Mouse (Mus musculus): ENCODE measurements around the gene Nle1. TPM values are rescaled to one million over a fixed set of nuclear protein-coding genes. Genes with fewer than 3 reads are reported as not detected.

Nle1 gene
- total and polyA plus RNA-seq, 3 experiments: 97.3 to 103 TPM; not detected in 1

DNA sequence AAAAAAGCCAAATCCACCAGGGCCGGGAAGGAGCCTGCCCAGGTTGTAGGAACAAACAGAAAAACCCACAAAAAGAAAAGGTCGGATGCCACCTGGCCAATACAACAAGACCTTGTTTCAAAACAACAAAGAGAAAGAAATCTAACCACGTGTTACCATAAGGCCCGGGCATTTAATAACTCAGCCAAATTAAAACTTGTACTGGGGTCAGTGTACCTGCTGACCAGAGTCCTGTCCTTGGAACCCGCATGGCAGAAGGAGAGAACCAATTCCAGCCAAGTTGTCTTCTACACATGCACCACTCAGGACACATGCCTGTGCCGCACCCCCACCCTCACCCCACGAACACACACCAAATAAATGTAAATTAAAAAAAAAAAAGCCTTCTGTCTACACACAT is 55.3 kb downstream of the Nle1 start:
- Histone ChIP-seq H3K27ac (ENCODE audit: control insufficient read depth, low read depth, low read length) (no peak overlapping the region), H3K79me2 (ENCODE audit: control insufficient read depth, insufficient read depth, low read length, poor library complexity) (no peaks in the 10 kb centered on the region; the same call in 1 of the 2 replicates), H3K4me1 (ENCODE audit: control insufficient read depth in 1 of 2, insufficient read depth in 2 of 2, low read length in 2 of 2) (peaks cover 5 to 13% of the 10 kb centered on the region in 2 experiments; a peak in 3 of 4 replicates), H3K27me3 (ENCODE audit: control insufficient read depth in 1 of 2, insufficient read depth in 2 of 2, low read length in 2 of 2) (no peaks in the 10 kb centered on the region), H3K36me3 (ENCODE audit: control insufficient read depth in 1 of 2, insufficient read depth in 2 of 2, low read length in 2 of 2) (peaks cover 0 to 15% of the 10 kb centered on the region in 2 experiments; a peak in 2 of 4 replicates), H3K4me3 (ENCODE audit: control insufficient read depth in 1 of 2, insufficient read depth in 1 of 2, low read depth in 2 of 2, low read length in 2 of 2) (no peak overlapping the region), H3K9ac (ENCODE audit: control insufficient read depth, low read depth, low read length, poor library complexity, severe bottlenecking) (no peak overlapping the region), H3K9me3 (replicated peaks; ENCODE audit: insufficient read depth, low read length) (no peaks in the 10 kb centered on the region)
- no peak for DNase-seq (ENCODE audit: low read depth, low spot score)
- TF ChIP-seq NRF1 (IDR thresholded peaks at IDR 0.05; ENCODE audit: insufficient read depth, low read depth, low read length, poor library complexity, severe bottlenecking): no peak
- TF ChIP-seq USF2 (IDR thresholded peaks at IDR 0.05; ENCODE audit: borderline replicate concordance in 1 of 2, insufficient read depth in 1 of 2, low read depth in 1 of 2, low read length in 2 of 2): no peak
- no peak for TF ChIP-seq ETS1 (IDR thresholded peaks at IDR 0.05; ENCODE audit: low read depth, low read length)
- no peak for TF ChIP-seq UBTF (IDR thresholded peaks at IDR 0.05; ENCODE audit: borderline replicate concordance, insufficient read depth, low read depth, low read length)
- no peak for TF ChIP-seq ZMIZ1 (IDR thresholded peaks at IDR 0.05; ENCODE audit: low read depth, low read length)
- TF ChIP-seq JUND (IDR thresholded peaks at IDR 0.05; ENCODE audit: low read depth, low read length): no peak
- TF ChIP-seq NELFE (IDR thresholded peaks at IDR 0.05; ENCODE audit: low read depth, low read length): no peak

- Histone ChIP-seq H3K9ac (ENCODE audit: control insufficient read depth, low read depth, low read length, poor library complexity, severe bottlenecking) (no peak overlapping the region), H3K79me2 (ENCODE audit: control insufficient read depth, insufficient read depth, low read length, poor library complexity) (no peaks in the 10 kb centered on the region; the same call in 1 of the 2 replicates), H3K9me3 (replicated peaks; ENCODE audit: insufficient read depth, low read length) (no peaks in the 10 kb centered on the region), H3K36me3 (ENCODE audit: control insufficient read depth in 1 of 2, insufficient read depth in 2 of 2, low read length in 2 of 2) (peaks cover 0 to 17% of the 10 kb centered on the region in 2 experiments; a peak in 2 of 4 replicates), H3K27ac (ENCODE audit: control insufficient read depth, low read depth, low read length) (no peak overlapping the region), H3K4me1 (ENCODE audit: control insufficient read depth in 1 of 2, insufficient read depth in 2 of 2, low read length in 2 of 2) (peaks cover 7 to 15% of the 10 kb centered on the region in 2 experiments; a peak in 3 of 4 replicates), H3K27me3 (ENCODE audit: control insufficient read depth in 1 of 2, insufficient read depth in 2 of 2, low read length in 2 of 2) (no peaks in the 10 kb centered on the region), H3K4me3 (ENCODE audit: control insufficient read depth in 1 of 2, insufficient read depth in 1 of 2, low read depth in 2 of 2, low read length in 2 of 2) (no peak overlapping the region)
- TF ChIP-seq MEF2A (IDR thresholded peaks at IDR 0.05; ENCODE audit: extremely low read depth, insufficient replicate concordance, low read depth, low read length, poor library complexity, severe bottlenecking): no peak
- no peak for TF ChIP-seq E2F4 (IDR thresholded peaks at IDR 0.05; ENCODE audit: borderline replicate concordance, low read depth, low read length)
- no peak for TF ChIP-seq MAZ (IDR thresholded peaks at IDR 0.05; ENCODE audit: low read depth, low read length)
- no peak for TF ChIP-seq POLR2AphosphoS5 (IDR thresholded peaks at IDR 0.05; ENCODE audit: borderline replicate concordance, low read depth, low read length)
- TF ChIP-seq GABPA (IDR thresholded peaks at IDR 0.05; ENCODE audit: low read depth, low read length): no peak
- DNase-seq (ENCODE audit: low read depth, low spot score): no peak
These were observed 55.7 kb downstream of the Nle1 start for GRCm38 (mm10) chr11:82852540-82852939.

GRCm38 (mm10) chr11:82852115-82852514 is 56.1 kb downstream of the Nle1 start:
- no peaks in the 10 kb centered on the region; the same call in 1 of the 2 replicates for H3K79me2 ChIP-seq (ENCODE audit: control insufficient read depth, insufficient read depth, low read length, poor library complexity)
- no peaks in the 10 kb centered on the region for H3K27me3 ChIP-seq (ENCODE audit: control insufficient read depth in 1 of 2, insufficient read depth in 2 of 2, low read length in 2 of 2)
- no peak overlapping the region for H3K27ac ChIP-seq (ENCODE audit: control insufficient read depth, low read depth, low read length)
- peaks cover 0 to 21% of the 10 kb centered on the region in 2 experiments; a peak in 2 of 4 replicates for H3K36me3 ChIP-seq (ENCODE audit: control insufficient read depth in 1 of 2, insufficient read depth in 2 of 2, low read length in 2 of 2)
- peaks cover 11 to 20% of the 10 kb centered on the region in 2 experiments for H3K4me1 ChIP-seq (ENCODE audit: control insufficient read depth in 1 of 2, insufficient read depth in 2 of 2, low read length in 2 of 2)
- DNase-seq (ENCODE audit: low read depth, low spot score): no peak
- H3K9me3 ChIP-seq (replicated peaks; ENCODE audit: insufficient read depth, low read length): no peaks in the 10 kb centered on the region
- H3K9ac ChIP-seq (ENCODE audit: control insufficient read depth, low read depth, low read length, poor library complexity, severe bottlenecking): no peak overlapping the region
- H3K4me3 ChIP-seq (ENCODE audit: control insufficient read depth in 1 of 2, insufficient read depth in 1 of 2, low read depth in 2 of 2, low read length in 2 of 2): no peak overlapping the region
- TF ChIP-seq MEF2A (IDR thresholded peaks at IDR 0.05; ENCODE audit: extremely low read depth, insufficient replicate concordance, low read depth, low read length, poor library complexity, severe bottlenecking): no peak
- TF ChIP-seq POLR2AphosphoS2 (IDR thresholded peaks at IDR 0.05; ENCODE audit: low read length): no peak
- TF ChIP-seq ZKSCAN1 (IDR thresholded peaks at IDR 0.05; ENCODE audit: low read depth, low read length): no peak
- no peak for TF ChIP-seq POLR2A (IDR thresholded peaks at IDR 0.05; ENCODE audit: control insufficient read depth in 1 of 2, insufficient read depth in 1 of 2, low read depth in 1 of 2, low read length in 2 of 2, poor library complexity in 1 of 2)
- TF ChIP-seq ZC3H11A (IDR thresholded peaks at IDR 0.05; ENCODE audit: low read depth, low read length): no peak
- TF ChIP-seq EP300 (IDR thresholded peaks at IDR 0.05; ENCODE audit: low read depth in 1 of 2, low read length in 2 of 2): no peak
- TF ChIP-seq BHLHE40 (IDR thresholded peaks at IDR 0.05; ENCODE audit: borderline replicate concordance, low read depth, low read length): no peak
- TF ChIP-seq MYC (IDR thresholded peaks at IDR 0.05; ENCODE audit: low read depth, low read length): no peak
- TF ChIP-seq TCF12 (IDR thresholded peaks at IDR 0.05; ENCODE audit: low read depth, low read length): no peak
- no peak for TF ChIP-seq CHD1 (IDR thresholded peaks at IDR 0.05; ENCODE audit: low read depth, low read length)
- no peak for TF ChIP-seq ETS1 (IDR thresholded peaks at IDR 0.05; ENCODE audit: low read depth, low read length)
- TF ChIP-seq NRF1 (IDR thresholded peaks at IDR 0.05; ENCODE audit: insufficient read depth, low read depth, low read length, poor library complexity, severe bottlenecking): no peak
- no peak for TF ChIP-seq JUND (IDR thresholded peaks at IDR 0.05; ENCODE audit: low read depth, low read length)
- no peak for TF ChIP-seq KAT2A (conservative IDR thresholded peaks at IDR 0.05; ENCODE audit: low read depth, low read length)
- TF ChIP-seq ELF1 (IDR thresholded peaks at IDR 0.05; ENCODE audit: low read depth, low read length): no peak
- TF ChIP-seq CTCF (IDR thresholded peaks at IDR 0.05 in 2 of 3, conservative IDR thresholded peaks at IDR 0.05 in 1 of 3; ENCODE audit: control insufficient read depth in 1 of 3, insufficient read depth in 1 of 3, low read depth in 2 of 3, low read length in 3 of 3, poor library complexity in 1 of 3, severe bottlenecking in 1 of 3): no peak

Measured in MEL (cell line).